Mouse (Mus musculus): Measurements from ENCODE around the gene Gpr3.

- TF ChIP-seq CTCF (IDR thresholded peaks at IDR 0.05; ENCODE audit: extremely low read depth, insufficient read depth, low read length) = no peak
- no peak for TF ChIP-seq POLR2A (IDR thresholded peaks at IDR 0.05; ENCODE audit: extremely low read depth, insufficient read depth, low read length)
Measured at GRCm38 (mm10) chr4:133166773-133167172, 45.6 kb downstream of the Gpr3 start.
